Mouse (Mus musculus) brown adipose tissue, adult 24 weeks (tissue): ENCODE measurements around the gene Narf. TPM values are rescaled to one million over a fixed set of nuclear protein-coding genes. Genes with fewer than 3 reads are reported as not detected.

Experiments used
- H3K27ac ChIP-seq: fragments of 200-500 bp; replicated peaks from 2 replicates; pipeline ENCODE4 v1.5.1; 2012; ENCODE audit warnings: low read depth, mild to moderate bottlenecking, low read length
- H3K4me1 ChIP-seq: fragments of 200-500 bp; 2 replicates; pipeline ENCODE4 v1.6.1; 2012; ENCODE audit warnings: low read length, mixed read lengths; ENCODE audit not compliant: control insufficient read depth, insufficient read depth, insufficient read length
- H3K4me3 ChIP-seq: fragments of 200-500 bp; 2 replicates; pipeline ENCODE4 v1.5.1; 2012; ENCODE audit warnings: low read depth, mild to moderate bottlenecking, low read length, moderate library complexity; ENCODE audit not compliant: insufficient read depth
- polyA plus RNA-seq: library from polyadenylated mRNA; stranded (reverse); fragments of >200 nt; gene quantifications from 2 replicates; pipeline ENCODE4 v1.2.4, GENCODE M21; 2012; ENCODE audit not compliant: missing spikeins, insufficient read depth, insufficient read length

Gene Narf
- polyA plus RNA-seq, 1 experiment = 12.6 TPM

DNA sequence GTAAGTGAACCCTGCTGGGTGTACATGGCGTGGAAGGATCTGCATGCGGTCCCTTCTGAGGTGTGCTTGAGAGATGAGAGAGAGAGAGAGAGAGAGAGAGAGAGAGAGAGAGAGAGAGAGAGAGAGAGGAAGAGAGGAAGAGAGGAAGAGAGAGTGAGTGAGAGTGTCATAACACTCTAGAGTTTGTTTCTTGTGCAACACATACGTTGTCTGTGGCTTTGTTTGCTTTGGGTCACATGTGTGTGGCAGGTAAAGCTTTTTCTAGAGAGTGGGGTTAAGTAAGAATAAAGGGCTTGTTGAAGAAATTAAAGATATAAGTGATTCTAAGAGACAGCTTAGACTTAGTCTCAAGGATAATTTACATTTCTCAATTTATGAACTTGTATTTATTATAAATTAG is 41.0 kb downstream of the Narf start:
- H3K27ac ChIP-seq = no peak overlapping the region
- H3K4me1 ChIP-seq = 0 out of 2 replicates have a peak, but pooled peaks cover 3% of the 10 kb centered on the region
- H3K4me3 ChIP-seq = no peak overlapping the region

DNA sequence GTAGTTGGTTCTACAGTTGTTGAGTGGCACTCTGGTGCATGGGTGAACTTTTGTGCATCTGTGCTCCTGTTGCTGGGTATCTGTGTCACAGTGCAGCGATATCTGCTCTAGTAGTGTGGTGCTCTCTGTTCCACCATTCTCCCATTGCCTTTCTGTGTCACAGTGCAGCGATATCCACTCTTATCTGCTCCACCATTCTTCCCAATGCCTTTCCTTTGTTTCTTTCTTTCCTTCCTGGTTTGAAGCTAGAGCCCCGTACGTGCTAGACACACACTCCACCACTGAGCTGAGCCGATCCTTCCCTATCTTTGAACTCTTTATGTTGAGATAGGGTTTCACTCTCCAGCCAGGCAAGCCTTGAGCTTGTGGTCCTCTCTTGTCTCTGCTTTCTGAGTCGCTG is 45.9 kb downstream of the Narf start:
- Histone ChIP-seq H3K27ac (no peak overlapping the region), H3K4me1 (0 out of 2 replicates have a peak, but pooled peaks cover 3% of the 10 kb centered on the region), H3K4me3 (no peak overlapping the region)

DNA sequence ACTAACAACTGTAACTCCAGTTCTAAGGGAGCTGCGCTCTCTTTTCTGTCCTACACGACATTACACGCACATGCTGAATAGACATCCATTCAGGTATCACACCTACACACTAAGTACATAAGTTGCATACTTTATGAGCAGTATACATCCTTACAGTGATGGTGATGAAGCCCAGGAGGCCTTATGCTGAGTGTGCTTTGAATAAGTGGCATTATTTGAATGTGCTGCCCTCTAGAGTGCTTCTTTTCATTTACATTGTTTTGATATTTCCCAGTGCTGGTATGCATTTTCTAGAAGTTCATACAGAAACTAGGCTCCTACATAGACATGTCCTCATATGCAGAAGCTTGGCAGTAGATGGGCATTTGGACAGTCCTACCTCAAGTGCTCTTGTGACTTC is 52.8 kb downstream of the Narf start:
- H3K4me3 ChIP-seq = no peak overlapping the region

DNA sequence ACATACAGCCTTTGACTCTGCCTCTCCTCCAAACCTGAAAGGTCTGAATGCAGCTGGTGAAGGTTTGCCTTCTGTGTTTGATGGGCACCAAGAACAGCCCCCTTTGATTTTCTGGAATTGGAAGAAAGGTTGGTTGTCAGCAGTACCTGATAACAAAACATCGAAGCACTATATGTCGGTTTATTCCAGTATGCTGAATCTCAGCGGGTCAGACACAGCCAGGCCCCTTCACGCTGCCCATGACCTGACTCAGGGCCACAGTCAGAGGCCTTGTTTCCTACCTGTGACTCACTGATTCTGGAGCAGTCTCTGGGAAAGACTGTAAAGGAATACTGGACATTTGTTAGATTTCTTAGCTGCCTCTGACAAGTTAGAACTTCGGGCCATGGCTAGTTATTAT is 57.7 kb downstream of the Narf start:
- H3K4me3 ChIP-seq = no peak overlapping the region
- H3K4me1 ChIP-seq = no peaks in the 10 kb centered on the region
- H3K27ac ChIP-seq = no peak overlapping the region

More for the DNA sequence above, 52.8 kb downstream of the Narf start:
- Histone ChIP-seq H3K4me1 (no peaks in the 10 kb centered on the region), H3K27ac (no peak overlapping the region)

DNA sequence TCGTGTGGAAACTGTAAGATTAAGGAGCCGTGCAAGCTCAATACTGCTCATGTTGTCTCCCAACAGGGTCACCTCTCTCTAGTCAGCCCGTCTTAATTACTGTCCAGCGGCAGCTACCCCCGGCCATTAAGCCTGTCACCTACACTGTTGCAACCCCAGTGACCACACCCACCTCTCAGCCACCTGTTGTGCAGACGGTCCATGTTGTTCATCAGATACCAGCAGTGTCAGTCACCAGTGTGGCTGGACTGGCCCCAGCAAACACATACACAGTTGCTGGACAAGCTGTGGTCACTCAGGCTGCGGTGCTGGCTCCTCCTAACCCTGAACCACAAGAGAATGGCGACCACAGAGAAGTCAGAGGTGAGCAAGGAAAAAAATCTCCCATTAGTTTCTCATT is 61.4 kb downstream of the Narf start:
- no peak overlapping the region for H3K27ac ChIP-seq
- no peak overlapping the region for H3K4me3 ChIP-seq
- H3K4me1 ChIP-seq = no peaks in the 10 kb centered on the region

DNA sequence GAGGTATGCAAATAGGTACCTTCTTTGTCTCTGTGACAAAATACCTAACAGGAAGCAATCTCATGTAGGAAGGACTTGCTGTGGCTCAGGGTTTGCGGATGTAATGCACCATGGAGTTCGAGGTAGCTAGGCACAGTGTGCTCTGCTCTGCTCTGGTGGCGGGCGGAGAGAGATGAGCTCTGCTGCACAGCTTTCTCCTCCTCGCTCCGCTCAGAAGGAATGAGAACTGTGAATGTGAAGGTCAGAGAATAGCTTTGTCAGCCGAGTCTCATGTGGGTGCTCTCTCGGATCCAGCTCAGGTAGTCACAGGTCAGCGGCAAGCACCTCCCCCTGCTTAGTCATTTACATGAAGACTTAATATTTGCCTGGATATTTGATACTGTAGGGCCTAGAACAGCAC is 63.2 kb downstream of the Narf start:
- no peak overlapping the region for H3K27ac ChIP-seq
- H3K4me1 ChIP-seq = no peaks in the 10 kb centered on the region
- H3K4me3 ChIP-seq = no peak overlapping the region

DNA sequence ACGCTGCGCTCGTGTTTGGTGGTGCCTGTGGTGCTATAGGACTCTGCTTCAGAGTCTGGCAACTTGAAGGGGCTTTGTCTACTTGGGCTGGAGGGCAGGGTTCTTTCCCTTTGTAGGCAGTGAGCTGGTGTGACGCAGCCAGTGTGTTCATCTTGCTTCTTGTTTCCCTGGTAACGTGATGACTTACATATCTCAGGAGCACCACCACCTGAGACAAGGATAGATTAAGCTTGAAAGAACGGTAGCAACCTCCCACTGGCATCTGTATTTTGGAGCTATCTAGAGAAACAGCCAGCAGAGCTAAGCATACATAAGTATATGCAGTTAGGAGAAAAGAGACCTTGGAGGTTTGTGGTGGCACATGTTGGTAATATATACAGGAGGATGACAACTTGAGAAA is 68.3 kb downstream of the Narf start:
- Histone ChIP-seq H3K4me1 (no peaks in the 10 kb centered on the region), H3K27ac (no peak overlapping the region), H3K4me3 (no peak overlapping the region)

Other genes starting within 250 kb of the Narf start
- gene Csnk1d, start 245.9 kb upstream of the Narf start, polyA plus RNA-seq = 33.8 and 36.5 TPM in 2 replicates
- gene Cd7, start 197.8 kb upstream of the Narf start, polyA plus RNA-seq = 2.3 TPM in 1 of 2 replicates, not detected in the other
- not detected in 2 replicates for gene Sectm1b, start 173.7 kb upstream of the Narf start, polyA plus RNA-seq
- not detected in 2 replicates for gene Sectm1a, start 156.0 kb upstream of the Narf start, polyA plus RNA-seq
- not detected in 2 replicates for gene Tex19.2, start 118.6 kb upstream of the Narf start, polyA plus RNA-seq
- not detected in 2 replicates for gene Tex19.1, start 91.1 kb upstream of the Narf start, polyA plus RNA-seq
- gene Uts2r, start 77.0 kb upstream of the Narf start, polyA plus RNA-seq = not detected in 2 replicates
- 2.1 and 3.3 TPM in 2 replicates for gene Hexdc, start 32.8 kb upstream of the Narf start, polyA plus RNA-seq
- gene Ogfod3, start 32.5 kb upstream of the Narf start, polyA plus RNA-seq = 15.7 and 18.7 TPM in 2 replicates
- 5.0 and 8.2 TPM in 2 replicates for gene Cybc1, start 7.9 kb upstream of the Narf start, polyA plus RNA-seq
- 19.8 and 22.6 TPM in 2 replicates for gene Foxk2, start 22.7 kb downstream of the Narf start, polyA plus RNA-seq
- 33.8 and 37.1 TPM in 2 replicates for gene Wdr45b, start 117.2 kb downstream of the Narf start, polyA plus RNA-seq
- gene Rab40b, start 151.0 kb downstream of the Narf start, polyA plus RNA-seq = 5.1 and 5.5 TPM in 2 replicates
- 24.6 TPM in 2 replicates for gene Fn3krp, start 184.1 kb downstream of the Narf start, polyA plus RNA-seq
- gene Fn3k, start 197.7 kb downstream of the Narf start, polyA plus RNA-seq = 30.2 and 39.7 TPM in 2 replicates
- gene Tbcd, start 214.7 kb downstream of the Narf start, polyA plus RNA-seq = 15.3 and 19.6 TPM in 2 replicates